Mouse (Mus musculus) ES-CJ7 (cell line): Measurements from ENCODE around the gene Vmn1r11.
A peak's percentile ranks its signal among the peaks of the same experiment; 100 is the strongest.

Experiments used
- DNase-seq: peaks from one replicate; pipeline ENCODE4 v3.0.0; 2011; ENCODE audit warnings: low read depth, low spot score

Vmn1r11 gene

GRCm38 (mm10) chr6:57133155-57133554 is at the start of gene Vmn1r11:
TSS of gene Vmn1r11 (plus strand) at chr6:57133455.
- no peak for DNase-seq

- peak; percentile 33 for DNase-seq
Measured at GRCm38 (mm10) chr6:57106358-57106757, 26.9 kb upstream of the Vmn1r11 start.

DNA sequence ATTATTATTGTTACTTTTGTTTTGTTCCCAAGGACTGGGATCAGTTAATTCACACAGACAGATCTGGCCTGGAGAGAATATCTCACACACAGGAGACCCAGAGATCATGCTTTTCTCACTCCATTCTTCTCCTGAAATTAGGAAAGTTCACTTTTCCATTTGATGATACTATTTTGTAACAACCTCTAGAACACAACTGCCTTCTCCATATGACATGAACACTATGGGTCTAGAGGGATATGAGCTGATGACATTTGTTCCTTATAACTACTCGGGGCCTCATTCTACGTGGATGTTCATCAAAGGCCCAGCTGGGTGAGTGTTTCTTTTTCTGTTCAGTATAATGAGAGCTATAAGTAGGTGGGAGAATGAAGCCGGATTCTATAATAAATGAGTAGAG is 24.1 kb upstream of the Vmn1r11 start, which contains the start of gene Vmn1r10:
Gene Vmn1r10, plus strand, starts transcription at position 301 of the 400 bp plus-strand sequence.
- DNase-seq: no peak

GRCm38 (mm10) chr6:57156619-57157018 is 23.4 kb downstream of the Vmn1r11 start, which contains the start of gene Vmn1r12:
TSS of gene Vmn1r12 (plus strand) at chr6:57156919.
- no peak for DNase-seq
